14 mouse cellular contexts compared by ENCODE assay signal in genomic region chr16:87610556-87611295, GRCm38 (mm10). TPM values are rescaled to one million over a fixed set of nuclear protein-coding genes. Genes with fewer than 3 reads are reported as not detected.
A peak's percentile ranks its signal among the peaks of the same experiment; 100 is the strongest.
DNase-seq lines count a peak whose midpoint lies in the region; ATAC-seq and TF ChIP-seq lines count a peak whose summit lies in the region.
"Had no signal": no experiment of that assay in that cellular context is flagged by ENCODE, and none has a peak within 500 bp of the region (broad histone marks: within the 10 kb centered on the region; RNA-seq: fewer than 3 reads in every experiment).

No protein-coding gene starts in this region.

- no peak overlapping the region for H3K4me3 ChIP-seq in heart, embryonic 11.5 days (ENCODE audit: low read depth, low read length)
- no peak overlapping the region for H3K4me3 ChIP-seq in liver, postnatal 0 days (ENCODE audit: low read depth, low read length)
- peak overlapping the region; percentile 29 for H3K4me3 ChIP-seq in E14TG2a.4 (replicated peaks; ENCODE audit: low read length)
- H3K4me3 ChIP-seq in heart, embryonic 15.5 days: peak overlapping the region; percentile 29
- no peak overlapping the region for H3K4me3 ChIP-seq in midbrain, embryonic 14.5 days (replicated peaks; ENCODE audit: low read depth, low read length)
- no peak overlapping the region for H3K4me3 ChIP-seq in hindbrain, embryonic 11.5 days (ENCODE audit: low read depth, low read length)
- H3K4me3 ChIP-seq: layer of hippocampus, adult 2 months; limb, embryonic 15.5 days had no signal

- no peak for TF ChIP-seq CTCF in liver, postnatal 0 days (IDR thresholded peaks at IDR 0.05; ENCODE audit: low read depth)
- TF ChIP-seq CTCF in E14TG2a.4 (conservative IDR thresholded peaks at IDR 0.05; ENCODE audit: low read length): no peak

- H3K27me3 ChIP-seq in heart, embryonic 11.5 days (ENCODE audit: control insufficient read depth, insufficient read depth, low read length): no peaks in the 10 kb centered on the region
- H3K27me3 ChIP-seq in liver, postnatal 0 days (ENCODE audit: insufficient read depth, low read length): no peaks in the 10 kb centered on the region
- 0 out of 2 replicates have a peak, but pooled peaks cover 16% of the 10 kb centered on the region for H3K27me3 ChIP-seq in E14TG2a.4 (ENCODE audit: insufficient read depth, low read length)
- no peaks in the 10 kb centered on the region for H3K27me3 ChIP-seq in heart, embryonic 15.5 days
- H3K27me3 ChIP-seq in midbrain, embryonic 14.5 days (ENCODE audit: control insufficient read depth, insufficient read depth, low read length): no peaks in the 10 kb centered on the region
- H3K27me3 ChIP-seq in hindbrain, embryonic 11.5 days (ENCODE audit: control insufficient read depth, insufficient read depth, low read length): no peaks in the 10 kb centered on the region
- H3K27me3 ChIP-seq: limb, embryonic 15.5 days had no signal

- ATAC-seq in heart, embryonic 11.5 days (replicated peaks; ENCODE audit: insufficient number of reproducible peaks, low FRiP score, low TSS enrichment): no peak
- ATAC-seq in liver, postnatal 0 days: no peak
- ATAC-seq in heart, embryonic 15.5 days (replicated peaks; ENCODE audit: insufficient number of reproducible peaks, insufficient read depth, low FRiP score, low read depth): no peak
- no peak for ATAC-seq in midbrain, embryonic 14.5 days (ENCODE audit: low FRiP score, low TSS enrichment)
- ATAC-seq in hindbrain, embryonic 11.5 days (ENCODE audit: low FRiP score): no peak

- 79% methylated on average over 21 of the region's 21 CpGs for WGBS in heart, embryonic 11.5 days (ENCODE audit: insufficient replicate concordance)
- 72% methylated on average over 21 of the region's 21 CpGs for WGBS in liver, postnatal 0 days (ENCODE audit: insufficient replicate concordance)
- WGBS in heart, embryonic 15.5 days: 70% methylated on average over 21 of the region's 21 CpGs
- 93% methylated on average over 21 of the region's 21 CpGs for WGBS in midbrain, embryonic 14.5 days
- WGBS in hindbrain, embryonic 11.5 days: 90% methylated on average over 21 of the region's 21 CpGs

- H3K4me1 ChIP-seq in heart, embryonic 11.5 days (ENCODE audit: control insufficient read depth, insufficient read depth, low read length): no peaks in the 10 kb centered on the region
- peaks cover 6% of the 10 kb centered on the region; the same call in 1 of the 2 replicates for H3K4me1 ChIP-seq in liver, postnatal 0 days (ENCODE audit: insufficient read depth)
- peaks cover 20% of the 10 kb centered on the region for H3K4me1 ChIP-seq in E14TG2a.4 (replicated peaks; ENCODE audit: low read depth, low read length)
- H3K4me1 ChIP-seq in heart, embryonic 15.5 days (replicated peaks): peaks cover 8% of the 10 kb centered on the region; the same call in 1 of the 2 replicates
- H3K4me1 ChIP-seq in midbrain, embryonic 14.5 days (ENCODE audit: control insufficient read depth, insufficient read depth, low read length): no peaks in the 10 kb centered on the region
- H3K4me1 ChIP-seq in hindbrain, embryonic 11.5 days (replicated peaks; ENCODE audit: control insufficient read depth, insufficient read depth, low read length): no peaks in the 10 kb centered on the region
- H3K4me1 ChIP-seq: limb, embryonic 15.5 days had no signal

- H3K9ac ChIP-seq in heart, embryonic 11.5 days (ENCODE audit: low read depth, low read length): no peak overlapping the region
- no peak overlapping the region for H3K9ac ChIP-seq in liver, postnatal 0 days (replicated peaks)
- no peak overlapping the region for H3K9ac ChIP-seq in heart, embryonic 15.5 days
- no peak overlapping the region for H3K9ac ChIP-seq in midbrain, embryonic 14.5 days (replicated peaks; ENCODE audit: low read length)
- H3K9ac ChIP-seq in hindbrain, embryonic 11.5 days (ENCODE audit: low read depth, low read length): no peak overlapping the region
- H3K9ac ChIP-seq: limb, embryonic 15.5 days had no signal

- TF ChIP-seq EP300 in liver, postnatal 0 days (IDR thresholded peaks at IDR 0.05; ENCODE audit: low read depth): no peak

- no peak overlapping the region for H3K27ac ChIP-seq in heart, embryonic 11.5 days (ENCODE audit: low read depth, low read length)
- peak overlapping the region; percentile 97 for H3K27ac ChIP-seq in liver, postnatal 0 days (ENCODE audit: low read depth)
- no peak overlapping the region for H3K27ac ChIP-seq in heart, embryonic 15.5 days
- no peak overlapping the region for H3K27ac ChIP-seq in midbrain, embryonic 14.5 days (replicated peaks; ENCODE audit: low read depth, low read length)
- H3K27ac ChIP-seq in hindbrain, embryonic 11.5 days (ENCODE audit: low read depth, low read length): no peak overlapping the region
- H3K27ac ChIP-seq: layer of hippocampus, adult 2 months; limb, embryonic 15.5 days had no signal

- no peaks in the 10 kb centered on the region for H3K9me3 ChIP-seq in heart, embryonic 11.5 days (replicated peaks; ENCODE audit: control insufficient read depth, low read length)
- H3K9me3 ChIP-seq in liver, postnatal 0 days (ENCODE audit: low read length): no peaks in the 10 kb centered on the region
- H3K9me3 ChIP-seq in E14TG2a.4 (ENCODE audit: low read length): no peaks in the 10 kb centered on the region
- no peaks in the 10 kb centered on the region for H3K9me3 ChIP-seq in heart, embryonic 15.5 days (replicated peaks)
- H3K9me3 ChIP-seq in midbrain, embryonic 14.5 days (ENCODE audit: control insufficient read depth, low read length): no peaks in the 10 kb centered on the region
- no peaks in the 10 kb centered on the region for H3K9me3 ChIP-seq in hindbrain, embryonic 11.5 days (ENCODE audit: control insufficient read depth, low read length)
- H3K9me3 ChIP-seq: limb, embryonic 15.5 days had no signal

- peak overlapping the region; percentile 43 for H3K4me2 ChIP-seq in heart, embryonic 11.5 days
- peak overlapping the region; percentile 59 for H3K4me2 ChIP-seq in liver, postnatal 0 days (ENCODE audit: low read depth, low read length)
- H3K4me2 ChIP-seq in heart, embryonic 15.5 days: peak overlapping the region; percentile 56
- H3K4me2 ChIP-seq in midbrain, embryonic 14.5 days (ENCODE audit: low read length): no peak overlapping the region
- no peak overlapping the region for H3K4me2 ChIP-seq in hindbrain, embryonic 11.5 days (replicated peaks; ENCODE audit: low read depth, low read length)
- H3K4me2 ChIP-seq: limb, embryonic 15.5 days had no signal

- no peak for DNase-seq in heart, adult 18-20 months
- no peak for DNase-seq in liver, postnatal 0 days
- no peak for DNase-seq in liver
- no peak for DNase-seq in midbrain, embryonic 14.5 days
- no peak for DNase-seq in hindbrain, embryonic 11.5 days (ENCODE audit: low spot score)
- DNase-seq: cerebellum, adult 9-10 months; thymus, postnatal 4 days had no signal

- no peaks in the 10 kb centered on the region for H3K36me3 ChIP-seq in heart, embryonic 11.5 days (ENCODE audit: control insufficient read depth, insufficient read depth, low read length)
- no peaks in the 10 kb centered on the region for H3K36me3 ChIP-seq in liver, postnatal 0 days (replicated peaks; ENCODE audit: insufficient read depth, low read length)
- H3K36me3 ChIP-seq in E14TG2a.4 (ENCODE audit: insufficient read depth, low read length): no peaks in the 10 kb centered on the region
- no peaks in the 10 kb centered on the region for H3K36me3 ChIP-seq in heart, embryonic 15.5 days
- H3K36me3 ChIP-seq in midbrain, embryonic 14.5 days (ENCODE audit: control insufficient read depth, insufficient read depth, low read length): no peaks in the 10 kb centered on the region
- H3K36me3 ChIP-seq in hindbrain, embryonic 11.5 days (ENCODE audit: control insufficient read depth, insufficient read depth, low read length): no peaks in the 10 kb centered on the region
- H3K36me3 ChIP-seq: limb, embryonic 15.5 days had no signal

RNA-seq across cellular contexts. Expression of gene Map3k7cl, which starts 57.6 kb away (rescaled TPM):
- not detected in 2 replicates for polyA plus RNA-seq in heart, embryonic 11.5 days (2014; fragmentation: Nextera tagmentation; extraction: Ambion mirVana)
- 1 to 10 TPM; 1.8 TPM for total RNA-seq in heart, adult 18-20 months (2021)
- 0.08 TPM in 1 of 2 replicates, not detected in the other for polyA plus RNA-seq in liver, postnatal 0 days (2015; fragmentation: Nextera tagmentation; extraction: Ambion mirVana)
- 1.0 and 1.3 TPM in 2 replicates for polyA plus RNA-seq in heart, embryonic 15.5 days (2015; fragmentation: Nextera tagmentation; extraction: Ambion mirVana)
- not detected in 2 replicates for polyA plus RNA-seq in midbrain, embryonic 14.5 days (2014; fragmentation: Nextera tagmentation; extraction: Ambion mirVana)
- polyA plus RNA-seq in hindbrain, embryonic 11.5 days (2014; fragmentation: Nextera tagmentation; extraction: Ambion mirVana): 0.11 TPM in 1 of 2 replicates, not detected in the other
- total RNA-seq: granulocyte monocyte progenitor cell, adult 5-6 weeks; megakaryocyte-erythroid progenitor cell, adult 5-6 weeks had no signal

Comparison
In these comparisons a context has a peak if more than half of its experiments do, and no peak if none do; other contexts are left out.
1. H3K4me3 ChIP-seq: peak in E14TG2a.4 (single experiment) and heart, embryonic 15.5 days (single experiment); none in heart, embryonic 11.5 days (single experiment), liver, postnatal 0 days (single experiment), midbrain, embryonic 14.5 days (single experiment) and hindbrain, embryonic 11.5 days (single experiment).
2. H3K4me2 ChIP-seq: peak in heart, embryonic 11.5 days (single experiment), liver, postnatal 0 days (single experiment) and heart, embryonic 15.5 days (single experiment); none in midbrain, embryonic 14.5 days (single experiment) and hindbrain, embryonic 11.5 days (single experiment).